Mouse (Mus musculus) left cerebral cortex, adult 18-20 months (tissue): ENCODE measurements at regions not wholly inside any gene's neighbourhood (a gene's known extent, or its start where the extent isn't known, plus 50 kb on each side); places are given as distances from the start of the nearest gene placed in this dataset.

Experiments
- DNase-seq, 2 experiments: peaks; one replicate each; pipeline ENCODE4 v3.0.0; 2021 to 2022; ENCODE audit warnings: low spot score in 2 of 2, mixed read lengths in 1 of 2

GRCm38 (mm10) chr13:14898495-14898894, 268.5 kb downstream of the AW209491 start:
- DNase-seq: peak in 1 of 2 experiments; percentile 9

DNA sequence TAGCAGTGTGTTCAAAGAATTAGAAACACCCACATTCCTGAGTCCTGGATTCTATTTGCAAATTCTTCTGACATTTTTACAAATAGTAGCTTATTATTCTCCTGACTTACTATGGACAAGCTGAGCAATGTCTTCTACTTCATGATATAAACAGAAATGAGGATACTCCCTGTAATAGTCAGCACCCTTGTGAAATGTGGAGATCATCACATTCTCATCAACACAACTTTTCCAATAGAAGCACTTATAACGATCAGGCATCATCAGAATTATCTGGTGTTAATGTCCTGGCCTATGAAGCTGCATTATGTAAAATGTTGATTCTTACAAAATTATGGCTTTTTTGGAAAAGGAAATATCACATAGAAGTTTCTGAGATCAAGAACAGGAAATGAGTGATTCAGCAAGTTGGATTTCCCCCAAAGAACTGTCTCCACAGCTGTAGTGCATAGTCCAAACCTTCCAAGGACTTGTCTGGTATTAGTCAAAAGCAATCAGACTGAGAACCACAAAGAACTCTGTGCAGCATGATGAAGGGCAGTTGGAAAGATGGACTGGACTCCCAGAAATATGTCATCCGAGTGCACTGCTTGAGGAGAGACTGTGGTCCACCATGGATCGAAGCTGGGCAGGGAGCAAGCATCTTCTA, 300.3 kb downstream of the AW209491 start:
- DNase-seq: no peak

DNA sequence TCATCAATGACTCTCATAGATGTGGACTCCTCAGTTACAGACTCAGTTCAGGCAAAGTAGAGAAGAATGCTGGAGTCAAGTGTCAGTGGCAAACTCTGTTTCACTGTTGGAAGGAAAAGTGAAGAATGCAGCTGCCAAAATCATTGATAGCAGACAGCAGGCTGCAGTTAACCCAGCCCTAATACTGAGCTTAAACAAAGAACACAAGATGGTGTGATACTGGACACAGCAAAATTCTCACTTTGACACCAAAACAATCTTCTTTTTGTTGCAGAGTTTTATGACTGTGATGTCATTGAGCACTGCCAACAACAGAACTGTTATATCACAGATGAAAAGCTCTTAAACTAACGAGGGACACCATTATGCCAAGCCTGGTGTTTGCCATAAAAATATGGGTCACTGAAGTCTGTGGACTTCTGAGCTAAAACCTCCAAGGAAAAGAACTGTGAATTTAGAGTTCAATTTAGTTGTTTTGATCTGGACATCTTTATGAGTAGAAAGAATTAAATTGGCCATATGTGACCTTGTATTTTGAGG, 336.3 kb downstream of the AW209491 start:
- no peak for DNase-seq

GRCm38 (mm10) chr13:15002700-15003099, 372.7 kb downstream of the AW209491 start:
- DNase-seq: no peak

DNA sequence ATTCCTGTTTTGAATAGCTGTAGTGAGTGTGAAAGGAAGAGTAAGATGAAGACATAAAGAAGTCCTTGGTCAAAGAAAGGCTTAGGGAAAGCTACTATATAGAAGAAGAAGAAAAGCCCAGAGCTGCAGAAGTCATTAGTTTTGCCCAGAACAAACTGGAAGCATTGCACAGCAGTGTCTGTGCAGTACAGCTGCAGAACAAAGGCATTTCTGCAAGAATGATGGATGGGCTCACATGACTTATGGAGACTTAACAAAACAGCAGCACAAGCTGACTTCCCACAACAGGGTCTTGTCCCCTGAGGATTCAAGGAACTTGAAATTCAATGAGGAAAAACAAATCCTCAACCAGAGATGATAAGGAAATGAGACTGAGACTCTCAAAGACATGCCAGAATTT, 381.7 kb downstream of the AW209491 start:
- DNase-seq: no peak

GRCm38 (mm10) chr13:15018811-15019745, 389.1 kb downstream of the AW209491 start:
- DNase-seq: no peak

- no peak for DNase-seq
These were observed 396.6 kb downstream of the AW209491 start for GRCm38 (mm10) chr13:15026601-15027000.

GRCm38 (mm10) chr13:15052667-15053375, 410.2 kb upstream of the Gli3 start:
- no peak for DNase-seq

- no peak for DNase-seq
These were observed 408.3 kb upstream of the Gli3 start for GRCm38 (mm10) chr13:15054705-15055104.

DNA sequence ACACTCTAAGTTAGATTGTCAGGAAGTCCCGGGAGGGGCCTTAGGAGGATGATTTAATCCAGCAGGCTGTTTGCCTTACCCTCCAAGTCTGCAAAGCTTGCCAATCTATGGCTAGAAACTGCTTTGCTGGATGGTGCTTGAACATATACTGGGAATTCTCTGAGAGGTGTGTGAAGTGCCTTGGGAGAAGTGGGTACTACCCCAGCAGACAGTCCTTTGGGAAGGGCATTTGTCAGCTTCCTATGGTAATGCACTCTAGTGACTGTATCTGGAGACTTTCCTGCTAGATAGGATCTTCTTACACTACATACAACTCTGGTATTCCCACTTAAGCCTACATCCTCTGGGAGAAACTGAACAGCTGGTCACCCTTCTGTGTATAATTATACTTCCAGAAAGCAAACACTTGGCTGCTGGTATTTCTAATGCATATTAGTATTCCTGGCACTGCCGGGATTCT, 384.4 kb upstream of the Gli3 start:
- no peak for DNase-seq

GRCm38 (mm10) chr13:15079148-15079547, 383.9 kb upstream of the Gli3 start:
- no peak for DNase-seq

DNA sequence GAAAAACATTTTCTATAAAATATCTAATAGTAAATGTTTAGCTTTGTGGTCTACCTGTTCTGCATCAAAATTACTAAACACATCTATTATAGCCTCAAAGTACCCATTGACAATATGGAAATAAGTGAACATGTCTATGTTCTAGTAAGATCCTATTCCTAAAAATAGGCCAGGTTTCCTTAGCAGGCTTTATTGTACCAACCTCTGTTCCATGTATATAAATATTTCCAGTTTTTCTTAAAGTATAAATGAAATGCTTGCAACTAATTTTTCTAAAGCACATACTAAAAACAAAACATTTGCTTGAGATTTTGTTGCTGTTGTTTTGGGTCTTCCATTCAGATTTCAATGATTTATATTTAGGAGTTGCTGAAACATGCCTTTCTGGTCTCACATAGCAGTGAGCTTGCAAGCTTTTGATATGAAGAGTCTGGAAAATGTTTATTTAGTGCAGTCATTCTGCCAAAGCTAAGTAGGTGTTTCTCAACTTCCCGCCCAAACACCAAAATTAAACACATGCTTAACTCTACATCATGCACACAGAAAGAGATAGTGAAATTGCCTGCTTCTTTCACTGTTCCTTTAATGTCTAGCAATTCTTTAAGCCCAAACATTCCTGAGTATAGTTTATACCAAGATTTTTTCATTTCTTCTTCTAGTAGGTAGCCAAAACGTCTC, 380.6 kb upstream of the Gli3 start:
- no peak for DNase-seq

GRCm38 (mm10) chr13:15094836-15095235, 368.2 kb upstream of the Gli3 start:
- DNase-seq: no peak

DNA sequence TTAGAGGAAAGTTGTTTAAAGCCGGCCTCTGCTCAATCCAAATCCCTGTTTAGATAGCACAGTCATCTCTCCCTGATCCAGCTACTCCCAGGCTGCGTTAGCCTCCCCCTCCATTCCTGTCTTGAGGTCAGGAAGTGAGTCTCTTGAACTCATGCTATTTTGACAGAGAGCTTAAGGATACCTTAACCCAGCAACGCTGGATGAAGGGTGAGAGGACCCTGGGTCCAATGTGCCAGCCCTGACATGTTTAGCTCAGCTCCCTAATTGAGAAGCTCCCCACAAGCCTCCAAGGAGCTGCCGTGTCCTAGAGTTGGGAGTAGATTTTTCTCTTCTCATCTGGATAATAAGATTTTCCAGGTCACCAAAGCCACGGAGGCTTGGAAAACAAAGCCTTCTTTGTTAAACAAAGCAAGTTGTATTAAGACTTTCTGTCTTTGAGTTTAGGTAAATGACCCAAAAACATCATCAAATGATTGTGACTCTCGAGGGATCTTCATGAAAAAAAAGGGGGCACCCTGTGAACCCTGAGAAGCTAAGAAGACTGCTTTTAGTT, 355.2 kb upstream of the Gli3 start:
- DNase-seq: no peak

- peak in 1 of 2 experiments; percentile 11 for DNase-seq
These were observed 349.7 kb upstream of the Gli3 start for GRCm38 (mm10) chr13:15113383-15113782.

DNA sequence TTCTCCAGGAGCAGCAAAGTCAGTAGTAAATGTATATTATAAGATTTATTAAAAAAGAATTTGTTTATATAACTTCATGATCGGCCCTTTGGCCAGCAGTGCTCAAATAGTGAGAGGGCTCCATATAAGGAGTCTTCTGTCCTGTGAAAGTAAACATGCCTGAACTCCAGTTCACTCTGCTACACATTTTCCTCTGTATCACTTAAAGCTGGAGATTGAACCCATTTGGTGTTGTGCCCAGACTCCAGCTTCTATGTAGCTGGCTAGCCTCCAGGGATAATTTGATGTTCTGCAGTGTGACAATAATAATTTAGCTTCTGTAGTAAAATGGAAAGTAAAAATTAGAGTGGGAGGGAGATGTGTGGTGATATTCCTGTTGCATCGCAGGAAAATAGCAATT, 332.8 kb upstream of the Gli3 start:
- peak in 1 of 2 experiments; percentile 12 for DNase-seq

DNA sequence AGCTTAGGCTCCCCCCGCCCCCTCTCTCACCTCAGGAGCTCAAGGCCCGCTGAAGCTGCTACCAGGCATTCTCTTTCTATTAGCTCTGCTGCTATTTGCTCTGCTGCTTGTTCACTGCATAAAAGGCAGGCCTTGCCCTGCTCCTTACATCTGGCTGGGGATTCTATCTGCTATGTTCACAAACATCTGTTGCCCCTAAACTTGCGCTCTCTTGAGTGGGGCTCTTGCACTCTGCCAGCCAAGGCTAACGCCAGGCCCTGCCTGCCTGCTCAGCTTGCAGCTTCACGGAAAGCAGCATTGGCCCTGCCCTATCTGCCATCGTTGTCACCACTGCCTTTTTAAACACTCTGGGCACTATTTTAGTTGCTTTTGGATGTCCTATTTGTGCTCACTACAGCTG, 316.9 kb upstream of the Gli3 start:
- DNase-seq: no peak

DNA sequence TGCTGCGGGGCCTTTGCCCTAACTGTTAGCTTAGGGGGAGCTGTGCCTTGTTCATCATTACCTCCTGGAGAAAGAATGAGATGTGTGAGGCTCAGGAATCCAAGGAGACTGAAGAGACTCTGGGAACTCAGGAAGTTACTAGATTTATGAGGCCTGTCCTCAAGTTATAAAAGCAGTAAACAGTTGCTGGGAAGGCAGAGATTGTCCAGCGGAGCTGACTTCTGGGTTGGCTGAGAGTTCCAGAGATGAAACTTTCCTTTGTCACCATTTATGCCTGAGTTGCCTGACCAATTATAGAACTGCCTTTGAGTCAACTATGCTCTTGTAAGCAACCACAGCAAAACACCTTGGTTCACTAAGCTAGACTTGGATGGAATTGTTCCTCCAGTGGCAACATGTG, 282.1 kb upstream of the Gli3 start:
- no peak for DNase-seq

DNA sequence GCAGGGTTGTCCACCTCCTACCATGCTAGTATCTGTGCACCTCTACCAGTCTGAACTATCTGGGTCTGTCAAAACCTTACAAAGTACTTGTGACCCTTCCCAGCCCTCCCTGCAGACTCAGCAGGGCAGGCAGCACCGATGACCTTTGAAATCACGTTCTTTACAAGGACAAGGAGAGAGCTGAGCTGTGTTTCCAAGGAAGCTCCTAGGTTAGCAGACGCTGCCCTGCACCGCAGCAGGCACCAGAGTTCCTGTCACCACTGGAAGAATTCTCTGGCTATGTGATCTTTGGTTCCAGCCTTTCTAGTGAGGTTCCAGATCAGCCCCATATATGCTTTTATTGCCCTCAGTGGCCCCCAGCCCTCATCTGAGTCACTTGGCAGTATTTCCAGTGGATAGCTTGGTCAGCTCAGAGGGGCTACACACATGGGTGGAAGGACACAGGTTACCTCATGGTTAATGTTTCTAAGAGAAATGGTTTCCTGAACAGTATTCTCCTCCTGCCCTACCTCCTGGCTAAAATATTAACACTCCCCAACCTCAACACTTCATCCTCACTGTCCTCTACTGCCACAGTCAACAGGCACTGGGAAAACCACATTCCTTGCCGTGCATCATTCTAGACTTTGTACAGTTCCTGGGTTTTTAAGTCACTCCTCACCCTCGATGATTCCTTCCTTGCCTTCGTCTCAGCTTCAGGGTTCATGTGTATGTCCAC, 251.2 kb upstream of the Gli3 start:
- DNase-seq: no peak

GRCm38 (mm10) chr13:15212353-15212850, 250.6 kb upstream of the Gli3 start:
- no peak for DNase-seq
